Mouse (Mus musculus) ovary, postnatal 10 days (tissue): ENCODE results near the gene Plxnc1.

Experiments
- DNase-seq: peaks from one replicate; pipeline ENCODE4 v3.0.0; 2022; ENCODE audit warnings: low spot score

Plxnc1 gene

DNA sequence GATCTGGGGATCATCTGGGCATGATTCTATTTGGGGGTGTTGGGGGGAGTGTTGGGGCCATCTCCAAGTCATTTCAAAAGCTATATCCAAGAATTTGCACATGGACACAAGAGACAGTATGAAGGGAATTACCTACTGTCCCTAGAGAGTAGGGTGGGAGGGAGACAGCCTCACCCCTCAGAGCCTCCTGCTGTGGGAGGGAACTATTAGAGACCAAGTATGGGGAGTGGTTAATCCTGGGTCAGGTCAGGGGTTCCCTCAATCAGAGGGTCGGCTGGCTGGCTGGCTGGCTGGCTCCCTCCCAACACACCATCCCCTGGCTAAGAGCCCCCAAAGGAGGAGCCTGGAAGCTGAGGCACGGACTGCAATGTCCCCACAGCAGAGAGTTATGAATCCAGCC is 24.7 kb downstream of the Plxnc1 start:
- DNase-seq = no peak

GRCm38 (mm10) chr10:94919552-94919951 is 25.1 kb downstream of the Plxnc1 start:
- DNase-seq = no peak

- DNase-seq = no peak
Observed at GRCm38 (mm10) chr10:94918618-94919017, 26.0 kb downstream of the Plxnc1 start.

DNA sequence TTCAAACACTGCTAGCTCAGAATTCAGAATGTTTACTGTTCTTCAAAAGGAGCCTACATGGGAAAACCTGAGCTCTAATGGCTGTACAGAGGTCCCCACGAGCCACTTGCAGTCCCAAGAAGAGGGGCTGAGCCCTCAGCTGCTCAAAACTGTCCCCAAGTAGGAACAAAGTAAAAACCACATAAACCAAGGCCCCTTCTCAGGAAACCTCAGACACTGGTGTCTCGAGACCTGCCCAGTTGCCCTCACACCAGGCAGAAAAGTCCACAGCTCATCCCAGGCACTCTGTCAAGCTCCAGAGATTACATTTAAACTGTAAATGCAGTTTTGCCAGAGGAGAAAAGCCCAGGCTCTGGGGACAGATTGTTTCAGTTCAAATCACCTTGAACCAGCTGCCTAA is 26.6 kb downstream of the Plxnc1 start:
- no peak for DNase-seq

- DNase-seq = no peak
Observed at GRCm38 (mm10) chr10:94917354-94917753, 27.3 kb downstream of the Plxnc1 start.

GRCm38 (mm10) chr10:94916610-94917009 is 28.0 kb downstream of the Plxnc1 start:
- no peak for DNase-seq

DNA sequence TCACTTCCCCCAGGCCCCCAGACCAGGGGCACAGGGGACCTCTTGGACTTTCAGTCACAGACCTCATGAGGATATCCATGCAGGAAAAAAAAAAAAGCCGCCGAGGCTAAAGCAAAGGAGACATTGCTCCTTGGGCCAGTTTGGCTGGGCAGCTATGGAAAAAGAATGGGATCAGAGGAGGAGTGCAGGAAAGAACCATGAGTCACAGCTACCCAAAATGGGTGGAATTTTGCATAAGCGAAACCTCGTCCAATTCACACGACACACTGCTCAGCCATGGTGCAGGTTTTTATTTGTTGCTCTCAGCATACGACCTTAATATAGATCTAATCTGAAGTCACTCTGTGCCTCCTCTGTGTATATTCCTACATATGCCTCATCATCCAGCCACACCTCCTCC is 28.9 kb downstream of the Plxnc1 start:
- DNase-seq = no peak

- DNase-seq = no peak
Observed at GRCm38 (mm10) chr10:94914081-94914480, 30.6 kb downstream of the Plxnc1 start.

- DNase-seq = no peak
Observed at GRCm38 (mm10) chr10:94913336-94913739, 31.3 kb downstream of the Plxnc1 start.

- no peak for DNase-seq
Observed at GRCm38 (mm10) chr10:94912551-94912950, 32.1 kb downstream of the Plxnc1 start.

GRCm38 (mm10) chr10:94911102-94911501 is 33.5 kb downstream of the Plxnc1 start:
- DNase-seq = no peak

GRCm38 (mm10) chr10:94910570-94910969 is 34.1 kb downstream of the Plxnc1 start:
- DNase-seq = no peak

GRCm38 (mm10) chr10:94909789-94910188 is 34.8 kb downstream of the Plxnc1 start:
- DNase-seq = no peak

DNA sequence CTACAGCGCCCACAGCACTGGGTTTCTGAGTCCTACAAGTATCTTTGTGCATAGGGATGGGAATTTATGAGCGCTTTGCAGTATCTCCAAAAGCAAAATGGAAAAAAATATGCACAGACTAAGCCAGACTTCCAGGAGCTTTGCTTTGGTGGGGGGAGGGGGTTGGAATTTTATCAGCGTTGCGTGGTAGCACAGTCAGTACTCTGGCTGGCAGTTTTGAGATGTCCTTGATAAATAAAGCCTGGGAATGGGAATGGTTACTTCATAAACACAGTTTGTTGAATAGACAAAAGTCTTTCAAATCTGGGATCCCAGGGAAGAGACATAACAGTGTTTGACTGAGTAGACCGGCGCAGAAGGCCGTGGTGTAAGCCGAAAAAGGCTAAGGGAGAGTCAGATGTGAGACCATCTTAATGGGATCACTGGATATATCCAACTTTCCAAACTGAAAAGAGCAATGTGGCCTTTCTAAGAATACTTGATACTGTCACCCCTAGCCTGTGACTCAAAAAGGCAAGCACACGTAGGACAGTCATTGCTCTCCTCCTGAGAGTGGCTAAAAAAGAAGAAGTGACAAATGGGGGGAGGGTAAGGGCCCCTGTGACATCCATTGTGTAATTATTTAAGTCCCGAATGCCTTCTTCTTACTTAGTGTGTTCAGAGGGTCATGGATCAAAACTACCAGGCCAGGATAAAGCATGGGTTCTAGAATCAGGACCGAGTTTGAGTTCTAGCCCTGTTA is 35.5 kb downstream of the Plxnc1 start:
- DNase-seq = no peak

DNA sequence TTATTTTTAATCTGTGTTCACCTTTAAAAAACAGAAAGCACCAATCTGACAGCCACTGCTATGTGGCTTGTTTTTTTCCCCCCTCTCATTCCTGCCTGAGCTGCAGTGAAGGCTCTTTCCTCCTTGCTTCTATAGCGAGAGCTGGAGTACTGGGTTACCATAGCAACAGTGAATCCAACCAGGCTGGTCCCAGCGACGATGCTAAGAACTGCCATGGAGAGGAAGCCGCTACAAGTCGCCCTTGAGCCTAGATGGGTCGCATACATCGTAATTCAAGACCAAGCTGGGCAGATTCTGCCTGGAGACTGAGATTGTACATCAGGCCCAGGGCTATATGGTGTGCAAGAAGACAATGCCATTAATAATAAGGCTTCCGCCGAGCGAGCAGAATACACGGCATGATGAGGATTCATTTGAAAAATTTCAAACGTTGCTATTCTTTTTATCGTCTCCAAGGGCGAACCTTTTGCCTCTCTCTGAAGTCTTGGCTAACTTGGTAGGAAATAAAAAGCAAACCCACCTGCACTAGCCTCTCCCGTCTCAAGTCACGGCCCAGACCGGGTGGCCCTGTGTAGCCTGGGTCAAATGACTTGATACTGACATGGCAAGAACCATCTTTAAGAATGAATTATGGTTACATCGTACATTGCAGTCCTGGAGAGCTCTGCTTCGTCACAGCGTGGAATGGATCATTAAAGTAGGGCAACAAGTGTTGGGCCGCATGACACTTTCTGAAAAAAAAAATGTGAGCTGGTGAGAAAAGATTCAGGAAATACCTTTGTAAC is 38.8 kb downstream of the Plxnc1 start:
- DNase-seq = no peak

- no peak for DNase-seq
Observed at GRCm38 (mm10) chr10:94905219-94905618, 39.4 kb downstream of the Plxnc1 start.

GRCm38 (mm10) chr10:94896950-94897349 is 47.7 kb downstream of the Plxnc1 start:
- no peak for DNase-seq

- no peak for DNase-seq
Observed at GRCm38 (mm10) chr10:94896311-94896710, 48.3 kb downstream of the Plxnc1 start.

DNA sequence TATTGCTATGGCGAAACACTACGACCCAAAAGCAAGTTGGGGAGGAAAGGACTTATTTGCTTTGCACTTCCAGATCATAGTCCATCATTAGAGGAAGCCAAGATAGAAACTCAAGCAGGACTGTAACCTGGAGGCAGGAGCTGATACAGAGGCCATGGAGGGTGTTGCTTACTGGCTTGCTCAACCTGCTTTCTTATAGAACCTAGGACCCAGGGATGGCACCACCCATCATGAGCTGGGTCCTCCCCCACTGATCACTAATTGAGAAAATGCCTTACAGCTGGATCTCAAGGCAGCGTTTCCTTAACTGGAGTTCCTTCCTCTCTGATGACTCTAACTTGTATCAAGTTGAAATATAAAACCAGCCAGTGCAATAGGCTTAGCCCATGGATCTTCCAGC is 48.8 kb downstream of the Plxnc1 start:
- no peak for DNase-seq

GRCm38 (mm10) chr10:94889735-94890134 is 54.9 kb downstream of the Plxnc1 start:
- DNase-seq = no peak

GRCm38 (mm10) chr10:94883216-94883615 is 61.4 kb downstream of the Plxnc1 start:
- DNase-seq = no peak

GRCm38 (mm10) chr10:94871506-94871905 is 73.1 kb downstream of the Plxnc1 start:
- no peak for DNase-seq

GRCm38 (mm10) chr10:94871102-94871501 is 73.5 kb downstream of the Plxnc1 start:
- DNase-seq = no peak
